Mouse (Mus musculus): ENCODE results near the gene Focad. TPM values are rescaled to one million over a fixed set of nuclear protein-coding genes. Genes with fewer than 3 reads are reported as not detected.

The Focad gene
- polyA plus RNA-seq, 1 experiment from 2014 or later = 6.5 TPM

DNA sequence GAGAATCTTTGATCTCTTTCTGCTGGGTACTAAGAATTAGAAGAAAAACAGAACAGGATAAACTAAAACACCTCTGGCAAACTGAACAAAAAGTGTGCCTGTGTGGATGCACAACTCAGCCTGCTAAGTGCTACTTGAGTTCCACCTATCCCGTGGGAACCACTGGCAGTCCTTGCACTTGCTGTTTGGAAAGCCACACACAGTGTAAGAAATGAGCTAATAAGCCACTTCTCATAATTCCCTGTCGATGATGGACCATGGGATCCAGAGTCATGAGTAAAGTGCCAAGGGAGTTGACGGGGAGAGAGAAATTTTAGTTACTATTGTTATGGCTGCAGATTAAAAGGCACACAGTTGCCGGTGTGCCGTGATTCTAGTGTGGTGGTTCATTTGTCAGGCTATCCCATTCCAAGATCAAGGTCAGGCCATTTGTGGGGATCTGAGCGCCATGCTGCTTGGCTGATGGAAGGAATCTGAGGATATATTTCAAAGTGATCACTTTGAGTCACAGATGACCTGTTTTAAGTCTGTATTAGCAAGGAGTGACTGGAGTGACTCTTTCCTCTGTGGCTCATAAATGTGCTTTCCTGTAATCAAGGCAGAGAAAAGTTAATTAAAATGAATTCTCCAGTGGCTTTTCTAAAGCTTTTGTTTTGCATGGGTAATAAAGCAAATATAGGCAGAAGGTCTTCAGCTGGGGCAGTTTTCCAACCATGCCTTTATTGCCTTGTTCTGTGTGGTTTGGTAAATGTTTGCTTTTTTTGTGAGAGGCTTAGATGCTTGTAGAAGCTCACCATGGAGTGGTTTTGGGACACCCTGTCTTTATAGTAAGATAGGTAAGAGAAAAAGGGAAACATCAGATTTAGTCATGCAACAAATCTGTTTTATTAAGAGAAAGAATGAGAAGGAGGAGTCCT, 80.9 kb downstream of the Focad start:
- H3K4me3 ChIP-seq (ENCODE audit: low read depth, low read length) = no peak overlapping the region
- no peaks in the 10 kb centered on the region for H3K9me3 ChIP-seq (ENCODE audit: control insufficient read depth, low read length)
- WGBS = 82% methylated on average over 6 of the region's 6 CpGs
- no peak overlapping the region for H3K9ac ChIP-seq (ENCODE audit: low read length)
- no peaks in the 10 kb centered on the region for H3K36me3 ChIP-seq (ENCODE audit: control insufficient read depth, insufficient read depth, low read length)
- TF ChIP-seq EP300 (optimal IDR thresholded peaks at IDR 0.05) = no peak
- no peak for TF ChIP-seq CTCF (IDR thresholded peaks at IDR 0.05; ENCODE audit: low read depth)
- H3K27ac ChIP-seq (replicated peaks) = no peak overlapping the region
- no peaks in the 10 kb centered on the region for H3K4me1 ChIP-seq (replicated peaks; ENCODE audit: control insufficient read depth, insufficient read depth)
- H3K4me2 ChIP-seq (replicated peaks; ENCODE audit: low read depth) = no peak overlapping the region
- DNase-seq (ENCODE audit: low spot score) = no peak
- H3K27me3 ChIP-seq (ENCODE audit: control insufficient read depth, insufficient read depth, low read length) = no peaks in the 10 kb centered on the region
- ATAC-seq (ENCODE audit: low FRiP score, low TSS enrichment) = no peak

DNA sequence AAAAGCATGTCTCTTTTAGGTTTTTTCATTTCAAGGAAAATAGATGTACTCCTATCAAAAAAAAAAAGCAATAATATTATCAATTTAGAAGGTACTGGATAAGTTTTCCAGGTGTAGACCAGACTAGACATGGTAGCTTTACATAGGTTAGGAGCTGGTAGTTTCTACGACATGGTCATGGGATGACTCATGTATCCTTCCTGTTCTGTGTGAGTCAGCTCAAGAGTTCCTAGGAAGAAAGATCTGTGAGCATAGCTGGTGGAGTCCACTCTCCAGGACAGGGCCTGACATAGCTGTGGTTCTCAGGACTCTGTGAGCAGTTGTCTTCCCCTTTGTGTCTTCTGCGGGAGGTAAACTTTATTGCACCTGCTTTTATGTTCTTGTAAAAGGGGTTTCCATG, 84.9 kb downstream of the Focad start:
- TF ChIP-seq CTCF (IDR thresholded peaks at IDR 0.05; ENCODE audit: low read depth) (no peak), EP300 (optimal IDR thresholded peaks at IDR 0.05) (no peak)
- no peak overlapping the region for H3K27ac ChIP-seq (replicated peaks)
- no peak overlapping the region for H3K9ac ChIP-seq (ENCODE audit: low read length)
- WGBS = 72% methylated on average over 2 of the region's 2 CpGs
- no peaks in the 10 kb centered on the region for H3K27me3 ChIP-seq (ENCODE audit: control insufficient read depth, insufficient read depth, low read length)
- no peaks in the 10 kb centered on the region for H3K4me1 ChIP-seq (replicated peaks; ENCODE audit: control insufficient read depth, insufficient read depth)
- no peaks in the 10 kb centered on the region for H3K36me3 ChIP-seq (ENCODE audit: control insufficient read depth, insufficient read depth, low read length)
- DNase-seq (ENCODE audit: low spot score) (no peak), ATAC-seq (ENCODE audit: low FRiP score, low TSS enrichment) (no peak)
- no peak overlapping the region for H3K4me3 ChIP-seq (ENCODE audit: low read depth, low read length)
- H3K9me3 ChIP-seq (ENCODE audit: control insufficient read depth, low read length) = no peaks in the 10 kb centered on the region
- no peak overlapping the region for H3K4me2 ChIP-seq (replicated peaks; ENCODE audit: low read depth)

DNA sequence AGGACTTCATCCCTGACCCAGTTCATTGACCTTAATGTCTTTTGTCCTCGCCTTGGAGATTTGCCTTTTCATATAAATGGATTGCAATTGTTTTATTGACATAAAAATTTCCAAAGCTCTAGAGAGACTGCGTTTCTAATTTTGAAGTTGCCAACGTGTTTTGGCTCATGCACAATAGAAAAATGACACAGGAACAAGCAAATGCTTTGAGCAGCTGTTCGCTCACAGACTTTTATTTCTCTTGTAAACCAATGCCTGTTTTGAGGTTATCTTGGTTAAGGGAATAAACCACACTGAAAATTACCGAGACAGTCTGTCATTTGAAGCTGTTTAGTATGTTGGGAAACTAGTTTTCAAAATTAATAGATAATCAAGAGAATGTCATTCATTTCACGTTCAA, 89.9 kb downstream of the Focad start:
- Histone ChIP-seq H3K36me3 (ENCODE audit: control insufficient read depth, insufficient read depth, low read length) (no peaks in the 10 kb centered on the region), H3K4me2 (replicated peaks; ENCODE audit: low read depth) (no peak overlapping the region), H3K9me3 (ENCODE audit: control insufficient read depth, low read length) (no peaks in the 10 kb centered on the region), H3K9ac (ENCODE audit: low read length) (no peak overlapping the region), H3K4me3 (ENCODE audit: low read depth, low read length) (no peak overlapping the region), H3K4me1 (replicated peaks; ENCODE audit: control insufficient read depth, insufficient read depth) (no peaks in the 10 kb centered on the region), H3K27ac (replicated peaks) (no peak overlapping the region), H3K27me3 (ENCODE audit: control insufficient read depth, insufficient read depth, low read length) (no peaks in the 10 kb centered on the region)
- TF ChIP-seq CTCF (IDR thresholded peaks at IDR 0.05; ENCODE audit: low read depth) = no peak
- TF ChIP-seq EP300 (optimal IDR thresholded peaks at IDR 0.05) = no peak
- 64% methylated on average over 6 of the region's 6 CpGs for WGBS
- no peak for ATAC-seq (ENCODE audit: low FRiP score, low TSS enrichment)
- no peak for DNase-seq (ENCODE audit: low spot score)

DNA sequence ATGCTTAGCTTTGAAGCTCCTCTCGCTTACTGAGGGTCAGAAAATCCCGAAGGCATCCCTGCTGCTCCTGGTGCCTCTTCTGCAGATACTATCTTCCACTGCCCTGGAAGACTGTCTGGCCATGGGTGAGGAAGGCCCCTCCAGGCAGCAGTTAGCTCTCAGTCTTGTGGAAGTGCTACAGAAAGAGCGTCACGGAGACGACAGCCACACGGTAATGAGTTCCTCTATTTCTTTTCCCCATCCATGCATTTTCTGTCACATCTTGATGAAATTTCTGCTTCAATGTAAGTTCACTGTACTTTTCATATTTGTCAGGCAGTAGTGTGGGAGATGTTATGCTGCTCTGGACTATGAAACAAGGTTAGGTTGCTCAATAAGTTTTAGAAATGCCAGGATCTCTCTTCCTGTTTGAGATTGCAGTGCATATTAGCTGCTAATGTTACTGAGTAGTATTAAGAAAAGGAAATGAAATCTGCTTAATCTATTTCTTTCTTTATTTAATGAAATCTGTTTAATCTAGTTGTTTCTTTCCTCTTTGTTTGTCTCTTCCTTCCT, 91.5 kb downstream of the Focad start:
- Histone ChIP-seq H3K27me3 (ENCODE audit: control insufficient read depth, insufficient read depth, low read length) (no peaks in the 10 kb centered on the region), H3K27ac (replicated peaks) (no peak overlapping the region), H3K9me3 (ENCODE audit: control insufficient read depth, low read length) (no peaks in the 10 kb centered on the region), H3K4me3 (ENCODE audit: low read depth, low read length) (no peak overlapping the region), H3K4me1 (replicated peaks; ENCODE audit: control insufficient read depth, insufficient read depth) (no peaks in the 10 kb centered on the region), H3K36me3 (ENCODE audit: control insufficient read depth, insufficient read depth, low read length) (no peaks in the 10 kb centered on the region), H3K4me2 (replicated peaks; ENCODE audit: low read depth) (no peak overlapping the region), H3K9ac (ENCODE audit: low read length) (no peak overlapping the region)
- DNase-seq (ENCODE audit: low spot score) (no peak), ATAC-seq (ENCODE audit: low FRiP score, low TSS enrichment) (no peak)
- WGBS = 87% methylated on average over 6 of the region's 6 CpGs
- TF ChIP-seq CTCF (IDR thresholded peaks at IDR 0.05; ENCODE audit: low read depth) = no peak
- no peak for TF ChIP-seq EP300 (optimal IDR thresholded peaks at IDR 0.05)

DNA sequence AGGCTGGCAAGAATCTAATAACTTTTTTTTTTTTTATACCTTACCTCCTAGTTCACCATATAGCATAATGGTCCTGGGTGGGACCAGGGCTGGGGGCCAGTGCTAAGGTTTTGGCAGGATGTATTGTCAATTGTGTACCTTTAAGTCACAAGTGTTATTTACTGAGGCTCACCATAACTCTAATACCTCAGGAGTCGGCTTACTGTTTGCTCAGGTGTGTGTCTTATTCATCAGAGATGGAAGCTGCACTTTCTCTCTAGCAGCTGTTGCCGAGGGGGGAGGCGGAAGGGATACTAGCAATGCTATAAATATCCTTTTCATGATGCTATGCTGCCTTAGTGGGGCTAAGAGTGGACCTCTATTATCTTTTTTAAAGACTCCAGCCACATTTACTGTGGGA, 93.2 kb downstream of the Focad start:
- Histone ChIP-seq H3K27me3 (ENCODE audit: control insufficient read depth, insufficient read depth, low read length) (no peaks in the 10 kb centered on the region), H3K4me2 (replicated peaks; ENCODE audit: low read depth) (no peak overlapping the region), H3K36me3 (ENCODE audit: control insufficient read depth, insufficient read depth, low read length) (no peaks in the 10 kb centered on the region), H3K9me3 (ENCODE audit: control insufficient read depth, low read length) (no peaks in the 10 kb centered on the region), H3K9ac (ENCODE audit: low read length) (no peak overlapping the region), H3K27ac (replicated peaks) (no peak overlapping the region), H3K4me3 (ENCODE audit: low read depth, low read length) (no peak overlapping the region), H3K4me1 (replicated peaks; ENCODE audit: control insufficient read depth, insufficient read depth) (no peaks in the 10 kb centered on the region)
- DNase-seq (ENCODE audit: low spot score) = peak; percentile 16
- TF ChIP-seq EP300 (optimal IDR thresholded peaks at IDR 0.05) = no peak
- TF ChIP-seq CTCF (IDR thresholded peaks at IDR 0.05; ENCODE audit: low read depth) = no peak
- ATAC-seq (ENCODE audit: low FRiP score, low TSS enrichment) = no peak
- WGBS = 52% methylated on average over 3 of the region's 3 CpGs

DNA sequence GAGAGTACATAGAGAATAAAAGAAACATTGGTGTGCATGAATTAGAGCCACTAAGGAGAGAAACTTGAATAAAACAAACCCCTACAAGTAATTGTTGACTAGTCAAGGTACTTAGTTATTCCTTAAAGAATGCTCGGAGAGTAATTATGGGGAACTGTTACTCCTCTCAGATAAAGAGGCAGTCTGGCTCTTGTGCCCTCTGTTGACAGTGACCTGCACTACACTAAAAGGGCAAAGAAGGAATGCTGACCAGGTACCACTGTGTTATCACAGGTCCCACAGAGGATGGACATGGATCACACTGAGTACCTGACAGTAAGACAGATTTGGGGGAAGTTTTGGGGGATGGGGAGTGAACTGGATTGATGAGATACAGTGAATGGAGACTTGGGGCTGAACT, 95.1 kb downstream of the Focad start:
- no peak overlapping the region for H3K4me3 ChIP-seq (ENCODE audit: low read depth, low read length)
- H3K4me2 ChIP-seq (replicated peaks; ENCODE audit: low read depth) = no peak overlapping the region
- DNase-seq (ENCODE audit: low spot score) (no peak), ATAC-seq (ENCODE audit: low FRiP score, low TSS enrichment) (no peak)
- TF ChIP-seq CTCF (IDR thresholded peaks at IDR 0.05; ENCODE audit: low read depth) (0 out of 2 replicates have a peak, but pooled peaks have one; percentile 10), EP300 (optimal IDR thresholded peaks at IDR 0.05) (no peak)
- no peaks in the 10 kb centered on the region for H3K4me1 ChIP-seq (replicated peaks; ENCODE audit: control insufficient read depth, insufficient read depth)
- H3K27ac ChIP-seq (replicated peaks) = no peak overlapping the region
- H3K9ac ChIP-seq (ENCODE audit: low read length) = no peak overlapping the region
- H3K36me3 ChIP-seq (ENCODE audit: control insufficient read depth, insufficient read depth, low read length) = no peaks in the 10 kb centered on the region
- H3K27me3 ChIP-seq (ENCODE audit: control insufficient read depth, insufficient read depth, low read length) = no peaks in the 10 kb centered on the region
- WGBS = 93% methylated on average over 1 of the region's 1 CpGs
- no peaks in the 10 kb centered on the region for H3K9me3 ChIP-seq (ENCODE audit: control insufficient read depth, low read length)
